Mouse (Mus musculus) MEL (cell line): ENCODE results near the gene Msx2. TPM values are rescaled to one million over a fixed set of nuclear protein-coding genes. Genes with fewer than 3 reads are reported as not detected.

Experiments
- DNase-seq: peaks from one replicate; pipeline ENCODE4 v3.0.0; 2011; ENCODE audit warnings: low read depth, low spot score
- H3K27ac ChIP-seq: 2 replicates; pipeline ENCODE4 v1.5.1; 2012; ENCODE audit warnings: low read depth, mild to moderate bottlenecking, control low read depth, low read length, moderate library complexity; ENCODE audit not compliant: control insufficient read depth
- H3K27me3 ChIP-seq, 2 experiments: fragments of 150-350 bp in 1 of 2; sonication (generic) in 1 of 2; 2 replicates each; pipeline ENCODE4 v1.6.1; 2012; ENCODE audit warnings: low read length in 2 of 2, mild to moderate bottlenecking in 2 of 2, improper control_type of control experiment in 1 of 2, moderate library complexity in 1 of 2; ENCODE audit not compliant: insufficient read depth in 2 of 2, control insufficient read depth in 1 of 2
- H3K36me3 ChIP-seq, 2 experiments: 2 replicates each; pipeline ENCODE4 v1.6.1; 2012 to 2014; ENCODE audit warnings: low read length in 2 of 2, improper control_type of control experiment in 1 of 2, inconsistent platforms in 1 of 2, mild to moderate bottlenecking in 1 of 2; ENCODE audit not compliant: insufficient read depth in 2 of 2, control insufficient read depth in 1 of 2
- H3K4me1 ChIP-seq, 2 experiments: fragments of 150-350 bp in 1 of 2; sonication (generic) in 1 of 2; 2 replicates each; pipeline ENCODE4 v1.6.1; 2012; ENCODE audit warnings: low read length in 2 of 2, improper control_type of control experiment in 1 of 2, mild to moderate bottlenecking in 1 of 2; ENCODE audit not compliant: insufficient read depth in 2 of 2, control insufficient read depth in 1 of 2
- H3K4me3 ChIP-seq, 2 experiments: fragments of 150-350 bp in 1 of 2; sonication (generic) in 1 of 2; 2 replicates each; pipeline ENCODE4 v1.5.1; 2012; ENCODE audit warnings: low read depth in 2 of 2, low read length in 2 of 2, mild to moderate bottlenecking in 2 of 2, moderate library complexity in 2 of 2, control low read depth in 1 of 2, improper control_type of control experiment in 1 of 2; ENCODE audit not compliant: control insufficient read depth in 1 of 2, insufficient read depth in 1 of 2
- H3K79me2 ChIP-seq: 2 replicates; pipeline ENCODE4 v1.6.1; 2012; ENCODE audit warnings: mild to moderate bottlenecking, low read length, moderate library complexity; ENCODE audit not compliant: control insufficient read depth, poor library complexity, insufficient read depth
- H3K9ac ChIP-seq: 2 replicates; pipeline ENCODE4 v1.6.1; 2012; ENCODE audit warnings: low read depth, mild to moderate bottlenecking, control low read depth, low read length, moderate library complexity; ENCODE audit not compliant: control insufficient read depth, poor library complexity, severe bottlenecking
- H3K9me3 ChIP-seq: fragments of 150-350 bp; sonication (generic); replicated peaks from 2 replicates; pipeline ENCODE4 v1.6.1; 2012; ENCODE audit warnings: mild to moderate bottlenecking, low read length, improper control_type of control experiment, moderate library complexity; ENCODE audit not compliant: insufficient read depth
- CHD1 ChIP-seq: IDR thresholded peaks from 2 replicates; pipeline ENCODE4 v1.6.1; 2012; ENCODE audit warnings: low read depth, mild to moderate bottlenecking, inconsistent platforms, low read length, improper control_type of control experiment
- CTCF ChIP-seq, 3 experiments: IDR thresholded peaks in 2 of 3; conservative IDR thresholded peaks in 1 of 3; 2 replicates each; pipeline ENCODE4 v1.5.1; 2011 to 2012; ENCODE audit warnings: low read length in 3 of 3, low read depth in 2 of 3, mild to moderate bottlenecking in 2 of 3, improper control_type of control experiment in 1 of 3, inconsistent platforms in 1 of 3, mixed read lengths in 1 of 3, moderate library complexity in 1 of 3; ENCODE audit not compliant: control insufficient read depth in 1 of 3, insufficient read depth in 1 of 3, poor library complexity in 1 of 3, severe bottlenecking in 1 of 3
- E2F4 ChIP-seq: IDR thresholded peaks from 2 replicates; pipeline ENCODE4 v1.6.1; 2011; ENCODE audit warnings: low read depth, low read length, improper control_type of control experiment, borderline replicate concordance
- EP300 ChIP-seq, 2 experiments: IDR thresholded peaks; 2 replicates each; pipeline ENCODE4 v1.6.1; 2011; ENCODE audit warnings: improper control_type of control experiment in 2 of 2, low read length in 2 of 2, low read depth in 1 of 2, mild to moderate bottlenecking in 1 of 2
- ETS1 ChIP-seq: IDR thresholded peaks from 2 replicates; pipeline ENCODE4 v1.6.1; 2012; ENCODE audit warnings: low read depth, mild to moderate bottlenecking, inconsistent platforms, low read length, improper control_type of control experiment, moderate library complexity
- GABPA ChIP-seq: IDR thresholded peaks from 2 replicates; pipeline ENCODE4 v1.6.1; 2012; ENCODE audit warnings: low read depth, mild to moderate bottlenecking, inconsistent platforms, low read length, improper control_type of control experiment, moderate library complexity
- GATA1 ChIP-seq: IDR thresholded peaks from 2 replicates; pipeline ENCODE4 v1.6.1; 2011; ENCODE audit warnings: low read depth, low read length, improper control_type of control experiment
- HCFC1 ChIP-seq: IDR thresholded peaks from 2 replicates; pipeline ENCODE4 v1.6.1; 2012; ENCODE audit warnings: low read depth, mild to moderate bottlenecking, inconsistent platforms, low read length, improper control_type of control experiment, moderate library complexity
- KAT2A ChIP-seq: conservative IDR thresholded peaks from 2 replicates; pipeline ENCODE4 v1.6.1; 2012; ENCODE audit warnings: low read depth, low read length, improper control_type of control experiment, inconsistent platforms
- MAFK ChIP-seq: IDR thresholded peaks from 2 replicates; pipeline ENCODE4 v1.6.1; 2011; ENCODE audit warnings: low read depth, mild to moderate bottlenecking, low read length, improper control_type of control experiment, borderline replicate concordance
- MAX ChIP-seq: IDR thresholded peaks from 2 replicates; pipeline ENCODE4 v1.6.1; 2011; ENCODE audit warnings: low read length, improper control_type of control experiment
- MYC ChIP-seq: IDR thresholded peaks from 2 replicates; pipeline ENCODE4 v1.6.1; 2011; ENCODE audit warnings: low read depth, mild to moderate bottlenecking, low read length, improper control_type of control experiment, moderate library complexity
- NELFE ChIP-seq: IDR thresholded peaks from 2 replicates; pipeline ENCODE4 v1.6.1; 2011; ENCODE audit warnings: low read depth, low read length, improper control_type of control experiment
- NRF1 ChIP-seq: IDR thresholded peaks from 2 replicates; pipeline ENCODE4 v1.6.1; 2014; ENCODE audit warnings: low read depth, mild to moderate bottlenecking, inconsistent platforms, low read length, improper control_type of control experiment, moderate library complexity; ENCODE audit not compliant: poor library complexity, insufficient read depth, severe bottlenecking
- POLR2A ChIP-seq, 2 experiments: IDR thresholded peaks; 2 replicates each; pipeline ENCODE4 v1.6.1; 2011 to 2012; ENCODE audit warnings: low read length in 2 of 2, mild to moderate bottlenecking in 2 of 2, control low read depth in 1 of 2, improper control_type of control experiment in 1 of 2, low read depth in 1 of 2, moderate library complexity in 1 of 2; ENCODE audit not compliant: control insufficient read depth in 1 of 2, insufficient read depth in 1 of 2, poor library complexity in 1 of 2
- POLR2AphosphoS5 ChIP-seq: IDR thresholded peaks from 2 replicates; pipeline ENCODE4 v1.6.1; 2012; ENCODE audit warnings: low read depth, borderline replicate concordance, mild to moderate bottlenecking, inconsistent platforms, low read length, moderate library complexity, mixed read lengths
- RAD21 ChIP-seq: IDR thresholded peaks from 2 replicates; pipeline ENCODE4 v1.6.1; 2011; ENCODE audit warnings: mild to moderate bottlenecking, low read depth, low read length, improper control_type of control experiment
- SIN3A ChIP-seq: IDR thresholded peaks from 2 replicates; pipeline ENCODE4 v1.6.1; 2012; ENCODE audit warnings: low read length, improper control_type of control experiment, inconsistent platforms
- TAL1 ChIP-seq: IDR thresholded peaks from 2 replicates; pipeline ENCODE4 v1.6.1; 2012; ENCODE audit warnings: mild to moderate bottlenecking, inconsistent platforms, low read length, moderate library complexity, mixed read lengths
- TBP ChIP-seq: IDR thresholded peaks from 2 replicates; pipeline ENCODE4 v1.8.0; 2011; ENCODE audit warnings: low read depth, low read length, improper control_type of control experiment
- UBTF ChIP-seq: IDR thresholded peaks from 2 replicates; pipeline ENCODE4 v1.6.1; 2012; ENCODE audit warnings: low read depth, mild to moderate bottlenecking, inconsistent platforms, low read length, improper control_type of control experiment, moderate library complexity, borderline replicate concordance; ENCODE audit not compliant: insufficient read depth
- USF1 ChIP-seq: IDR thresholded peaks from 2 replicates; pipeline ENCODE4 v1.6.1; 2014; ENCODE audit warnings: low read depth, mild to moderate bottlenecking, inconsistent platforms, low read length, improper control_type of control experiment, moderate library complexity
- USF2 ChIP-seq, 2 experiments: IDR thresholded peaks; 2 replicates each; pipeline ENCODE4 v1.6.1; 2011 to 2012; ENCODE audit warnings: improper control_type of control experiment in 2 of 2, low read length in 2 of 2, borderline replicate concordance in 1 of 2, inconsistent platforms in 1 of 2, low read depth in 1 of 2, mild to moderate bottlenecking in 1 of 2; ENCODE audit not compliant: insufficient read depth in 1 of 2
- ZKSCAN1 ChIP-seq: IDR thresholded peaks from 2 replicates; pipeline ENCODE4 v1.6.1; 2012; ENCODE audit warnings: low read depth, mild to moderate bottlenecking, inconsistent platforms, low read length, improper control_type of control experiment, moderate library complexity
- ZMIZ1 ChIP-seq: IDR thresholded peaks from 2 replicates; pipeline ENCODE4 v1.6.1; 2012; ENCODE audit warnings: low read depth, mild to moderate bottlenecking, inconsistent platforms, low read length, improper control_type of control experiment, moderate library complexity
- ZNF384 ChIP-seq: IDR thresholded peaks from 2 replicates; pipeline ENCODE4 v1.6.1; 2012; ENCODE audit warnings: low read depth, mild to moderate bottlenecking, inconsistent platforms, low read length, improper control_type of control experiment
- polyA plus RNA-seq, 2 experiments: library from polyadenylated mRNA; stranded (reverse) in 1 of 2; unstranded in 1 of 2; fragments of >175 nt in 1 of 2; fragments of >200 nt in 1 of 2; gene quantifications; 2 replicates each; pipeline versions ENCODE4 v1.2.1 to v1.2.4; 2012; ENCODE audit warnings: low replicate concordance in 2 of 2, low read depth in 1 of 2; ENCODE audit not compliant: insufficient read length in 2 of 2, insufficient read depth in 1 of 2, missing spikeins in 1 of 2
- total RNA-seq: library from RNA; depleted of rRNA; stranded (reverse); fragments of 300-350 nt; gene quantifications from 2 replicates; pipeline ENCODE4 v1.2.3, GENCODE M21; 2012

Msx2 gene
- total and polyA plus RNA-seq, 3 experiments = not detected

- Histone ChIP-seq H3K9me3 (no peaks in the 10 kb centered on the region), H3K4me1 (no peaks in the 10 kb centered on the region), H3K36me3 (no peaks in the 10 kb centered on the region), H3K27me3 (no peaks in the 10 kb centered on the region), H3K79me2 (no peaks in the 10 kb centered on the region), H3K4me3 (no peak overlapping the region), H3K9ac (no peak overlapping the region), H3K27ac (no peak overlapping the region)
- DNase-seq = no peak
- no peak for TF ChIP-seq KAT2A
- TF ChIP-seq NRF1 = no peak
- no peak for TF ChIP-seq ZKSCAN1
- TF ChIP-seq POLR2AphosphoS5 = no peak
- no peak for TF ChIP-seq MAX
- TF ChIP-seq ZNF384 = no peak
- no peak for TF ChIP-seq SIN3A
- no peak for TF ChIP-seq MAFK
- TF ChIP-seq GABPA = no peak
- no peak for TF ChIP-seq EP300 (IDR thresholded peaks at IDR 0.05; ENCODE audit: low read depth in 1 of 2, low read length in 2 of 2)
- TF ChIP-seq MYC = no peak
- TF ChIP-seq ETS1 = no peak
- TF ChIP-seq USF1 = no peak
- TF ChIP-seq HCFC1 = no peak
- no peak for TF ChIP-seq TBP
- TF ChIP-seq UBTF = no peak
- no peak for TF ChIP-seq RAD21
- no peak for TF ChIP-seq CTCF (IDR thresholded peaks at IDR 0.05 in 2 of 3, conservative IDR thresholded peaks at IDR 0.05 in 1 of 3; ENCODE audit: control insufficient read depth in 1 of 3, insufficient read depth in 1 of 3, low read depth in 2 of 3, low read length in 3 of 3, poor library complexity in 1 of 3, severe bottlenecking in 1 of 3)
Measured at GRCm38 (mm10) chr13:53441307-53442028, 31.4 kb downstream of the Msx2 start.

DNA sequence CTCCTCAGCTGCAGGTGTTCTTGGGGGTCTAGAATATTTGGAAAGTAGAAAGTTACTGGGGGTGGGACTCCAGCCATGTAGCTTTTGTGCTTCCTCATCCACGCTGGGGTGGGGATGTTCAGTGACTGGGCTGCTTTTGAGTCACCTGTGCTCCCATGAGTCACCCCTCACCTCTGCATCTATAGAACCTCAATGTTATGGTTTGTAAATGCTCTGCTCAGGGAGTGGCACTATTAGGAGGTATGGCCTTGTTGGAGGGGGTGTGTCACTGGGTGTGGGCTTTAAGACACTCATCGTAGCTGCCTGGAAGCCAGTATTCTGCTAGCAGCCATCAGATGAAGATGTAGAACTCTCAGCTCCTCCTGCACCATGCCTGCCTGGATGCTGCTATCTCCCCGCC lies 32.9 kb downstream of the Msx2 start:
- DNase-seq = no peak
- Histone ChIP-seq H3K4me1 (no peaks in the 10 kb centered on the region), H3K9me3 (no peaks in the 10 kb centered on the region), H3K79me2 (no peaks in the 10 kb centered on the region), H3K36me3 (no peaks in the 10 kb centered on the region), H3K27ac (no peak overlapping the region), H3K9ac (no peak overlapping the region), H3K4me3 (no peak overlapping the region), H3K27me3 (no peaks in the 10 kb centered on the region)
- TF ChIP-seq NRF1 = no peak
- no peak for TF ChIP-seq UBTF
- TF ChIP-seq ZNF384 = no peak
- TF ChIP-seq TAL1 = no peak
- no peak for TF ChIP-seq CHD1
- no peak for TF ChIP-seq KAT2A
- TF ChIP-seq ZMIZ1 = no peak
- TF ChIP-seq POLR2A (IDR thresholded peaks at IDR 0.05; ENCODE audit: control insufficient read depth in 1 of 2, insufficient read depth in 1 of 2, low read depth in 1 of 2, low read length in 2 of 2, poor library complexity in 1 of 2) = no peak
- TF ChIP-seq USF2 (IDR thresholded peaks at IDR 0.05; ENCODE audit: borderline replicate concordance in 1 of 2, insufficient read depth in 1 of 2, low read depth in 1 of 2, low read length in 2 of 2) = no peak
- TF ChIP-seq TBP = no peak
- TF ChIP-seq POLR2AphosphoS5 = no peak
- no peak for TF ChIP-seq MAFK
- TF ChIP-seq E2F4 = no peak
- no peak for TF ChIP-seq MYC
- no peak for TF ChIP-seq ZKSCAN1
- TF ChIP-seq ETS1 = no peak
- no peak for TF ChIP-seq NELFE
- no peak for TF ChIP-seq GATA1
